Mouse (Mus musculus) kidney, adult 2 months (tissue): ENCODE measurements around the gene 1700042G07Rik.

Experiments used
- CTCF ChIP-seq: fragments of 200-500 bp; conservative IDR thresholded peaks from 2 replicates; pipeline ENCODE4 v1.5.1; 2011; ENCODE audit warnings: low read depth, mild to moderate bottlenecking, control low read depth, low read length, moderate library complexity, mixed read lengths; ENCODE audit not compliant: insufficient read depth, insufficient read length
- POLR2A ChIP-seq: fragments of 200-500 bp; IDR thresholded peaks from one replicate; pipeline ENCODE4 v1.6.1; 2011; ENCODE audit warnings: low read depth, low read length, control low read depth

GRCm38 (mm10) chr4:116149812-116150155 is 23.4 kb upstream of the 1700042G07Rik start:
- TF ChIP-seq CTCF = no peak
- TF ChIP-seq POLR2A = no peak
